Mouse (Mus musculus): Measurements from ENCODE around the gene Ppfia2. TPM values are rescaled to one million over a fixed set of nuclear protein-coding genes. Genes with fewer than 3 reads are reported as not detected.

Ppfia2 gene
- polyA plus RNA-seq, 1 experiment: not detected

- Histone ChIP-seq H3K4me1 (ENCODE audit: control insufficient read depth, insufficient read depth, insufficient read length, low read length) (no peaks in the 10 kb centered on the region), H3K27ac (ENCODE audit: insufficient read depth, low read depth, low read length) (no peak overlapping the region), H3K27me3 (ENCODE audit: control insufficient read depth, insufficient read depth, low read length) (no peaks in the 10 kb centered on the region), H3K4me3 (ENCODE audit: low read depth, low read length) (no peak overlapping the region), H3K36me3 (ENCODE audit: control insufficient read depth, insufficient read depth, low read length) (no peaks in the 10 kb centered on the region)
- no peak for TF ChIP-seq CTCF (IDR thresholded peaks at IDR 0.05; ENCODE audit: extremely low read depth, insufficient read length, insufficient replicate concordance, low read depth, low read length)
- TF ChIP-seq POLR2A (IDR thresholded peaks at IDR 0.05; ENCODE audit: low read depth, low read length): no peak
These were observed 274.8 kb downstream of the Ppfia2 start for GRCm38 (mm10) chr10:106744966-106745365.

- Histone ChIP-seq H3K4me1 (ENCODE audit: control insufficient read depth, insufficient read depth, insufficient read length, low read length) (no peaks in the 10 kb centered on the region), H3K36me3 (ENCODE audit: control insufficient read depth, insufficient read depth, low read length) (no peaks in the 10 kb centered on the region), H3K4me3 (ENCODE audit: low read depth, low read length) (no peak overlapping the region), H3K27me3 (ENCODE audit: control insufficient read depth, insufficient read depth, low read length) (no peaks in the 10 kb centered on the region), H3K27ac (ENCODE audit: insufficient read depth, low read depth, low read length) (no peak overlapping the region)
- TF ChIP-seq CTCF (IDR thresholded peaks at IDR 0.05; ENCODE audit: extremely low read depth, insufficient read length, insufficient replicate concordance, low read depth, low read length): no peak
- no peak for TF ChIP-seq POLR2A (IDR thresholded peaks at IDR 0.05; ENCODE audit: low read depth, low read length)
- 81% methylated on average over 6 of the region's 6 CpGs for WGBS
These were observed 290.9 kb downstream of the Ppfia2 start for GRCm38 (mm10) chr10:106761061-106761460.

DNA sequence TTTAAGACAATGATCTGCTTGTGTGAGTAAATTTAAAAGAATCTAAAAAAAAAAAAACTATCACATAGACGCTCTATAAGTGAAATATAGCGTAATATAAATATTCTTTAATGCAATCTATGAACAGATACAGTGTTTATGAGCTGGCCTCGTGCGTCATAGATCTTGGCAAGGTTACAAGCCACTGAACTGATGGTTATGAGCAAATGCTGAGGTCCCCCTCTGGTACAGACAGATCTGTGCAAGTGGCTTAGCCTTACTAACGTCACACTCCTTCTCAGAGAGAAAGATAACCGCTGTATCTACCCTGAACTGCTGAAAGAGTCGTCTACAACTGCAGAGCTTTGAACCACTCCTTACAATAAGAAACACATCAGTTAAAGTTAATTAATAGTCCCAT is 293.6 kb downstream of the Ppfia2 start:
- Histone ChIP-seq H3K4me1 (ENCODE audit: control insufficient read depth, insufficient read depth, insufficient read length, low read length) (no peaks in the 10 kb centered on the region), H3K27me3 (ENCODE audit: control insufficient read depth, insufficient read depth, low read length) (no peaks in the 10 kb centered on the region), H3K27ac (ENCODE audit: insufficient read depth, low read depth, low read length) (no peak overlapping the region), H3K36me3 (ENCODE audit: control insufficient read depth, insufficient read depth, low read length) (no peaks in the 10 kb centered on the region), H3K4me3 (ENCODE audit: low read depth, low read length) (no peak overlapping the region)
- no peak for TF ChIP-seq POLR2A (IDR thresholded peaks at IDR 0.05; ENCODE audit: low read depth, low read length)
- TF ChIP-seq CTCF (IDR thresholded peaks at IDR 0.05; ENCODE audit: extremely low read depth, insufficient read length, insufficient replicate concordance, low read depth, low read length): no peak
- 66% methylated on average over 7 of the region's 7 CpGs for WGBS

- H3K4me1 ChIP-seq (ENCODE audit: control insufficient read depth, insufficient read depth, insufficient read length, low read length): no peaks in the 10 kb centered on the region
- no peak for TF ChIP-seq POLR2A (IDR thresholded peaks at IDR 0.05; ENCODE audit: low read depth, low read length)
- TF ChIP-seq CTCF (IDR thresholded peaks at IDR 0.05; ENCODE audit: extremely low read depth, insufficient read length, insufficient replicate concordance, low read depth, low read length): no peak
- H3K27me3 ChIP-seq (ENCODE audit: control insufficient read depth, insufficient read depth, low read length): no peaks in the 10 kb centered on the region
- no peak overlapping the region for H3K4me3 ChIP-seq (ENCODE audit: low read depth, low read length)
- H3K27ac ChIP-seq (ENCODE audit: insufficient read depth, low read depth, low read length): no peak overlapping the region
- H3K36me3 ChIP-seq (ENCODE audit: control insufficient read depth, insufficient read depth, low read length): no peaks in the 10 kb centered on the region
- WGBS: 62% methylated on average over 1 of the region's 1 CpGs
These were observed 305.4 kb downstream of the Ppfia2 start for GRCm38 (mm10) chr10:106775571-106775970.

DNA sequence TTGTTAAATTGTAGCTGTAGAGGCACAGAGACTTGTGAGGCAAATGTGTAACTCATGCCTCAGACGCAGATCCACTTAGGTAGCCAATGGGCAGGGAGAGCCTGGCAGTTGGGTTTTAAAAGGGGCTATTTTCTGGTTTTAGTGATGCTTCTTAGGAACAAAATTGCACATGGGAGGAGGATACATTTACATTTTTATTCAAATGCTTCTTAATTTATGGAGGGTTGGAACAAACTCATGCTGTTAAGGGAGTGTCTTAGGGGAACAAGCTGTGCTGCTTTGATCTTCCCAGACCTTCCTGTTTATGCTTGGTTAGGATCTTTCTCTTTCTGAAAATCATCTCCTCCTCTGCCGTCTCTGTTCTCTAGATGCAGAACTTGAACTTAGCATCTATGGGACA is 345.3 kb downstream of the Ppfia2 start:
- H3K4me1 ChIP-seq (ENCODE audit: control insufficient read depth, insufficient read depth, insufficient read length, low read length): no peaks in the 10 kb centered on the region
- 61% methylated on average over 2 of the region's 2 CpGs for WGBS
- TF ChIP-seq POLR2A (IDR thresholded peaks at IDR 0.05; ENCODE audit: low read depth, low read length) (no peak), CTCF (IDR thresholded peaks at IDR 0.05; ENCODE audit: extremely low read depth, insufficient read length, insufficient replicate concordance, low read depth, low read length) (no peak)
- no peak overlapping the region for H3K4me3 ChIP-seq (ENCODE audit: low read depth, low read length)
- H3K27me3 ChIP-seq (ENCODE audit: control insufficient read depth, insufficient read depth, low read length): no peaks in the 10 kb centered on the region
- no peaks in the 10 kb centered on the region for H3K36me3 ChIP-seq (ENCODE audit: control insufficient read depth, insufficient read depth, low read length)
- H3K27ac ChIP-seq (ENCODE audit: insufficient read depth, low read depth, low read length): no peak overlapping the region

DNA sequence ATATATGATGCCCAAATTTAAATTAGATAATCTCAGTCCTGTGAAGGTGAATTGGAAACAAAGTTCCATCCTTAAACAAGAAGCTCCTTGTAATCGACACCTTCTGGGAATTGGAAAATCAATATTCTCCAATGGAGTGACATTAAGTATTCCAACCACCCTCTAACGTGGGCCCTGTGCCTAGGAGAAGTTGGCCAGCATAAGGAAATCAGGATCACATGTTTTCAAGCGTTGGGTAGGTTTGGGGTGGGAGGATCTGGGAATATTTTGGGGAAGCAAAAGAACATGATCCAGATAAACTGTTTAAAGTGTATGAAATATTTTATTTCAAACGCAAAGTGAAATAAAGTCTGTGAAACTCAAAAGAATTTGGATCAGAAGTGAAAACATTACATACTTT is 348.2 kb downstream of the Ppfia2 start:
- Histone ChIP-seq H3K4me3 (ENCODE audit: low read depth, low read length) (no peak overlapping the region), H3K36me3 (ENCODE audit: control insufficient read depth, insufficient read depth, low read length) (no peaks in the 10 kb centered on the region), H3K4me1 (ENCODE audit: control insufficient read depth, insufficient read depth, insufficient read length, low read length) (no peaks in the 10 kb centered on the region), H3K27ac (ENCODE audit: insufficient read depth, low read depth, low read length) (no peak overlapping the region), H3K27me3 (ENCODE audit: control insufficient read depth, insufficient read depth, low read length) (no peaks in the 10 kb centered on the region)
- no peak for TF ChIP-seq CTCF (IDR thresholded peaks at IDR 0.05; ENCODE audit: extremely low read depth, insufficient read length, insufficient replicate concordance, low read depth, low read length)
- TF ChIP-seq POLR2A (IDR thresholded peaks at IDR 0.05; ENCODE audit: low read depth, low read length): no peak
- 72% methylated on average over 4 of the region's 4 CpGs for WGBS

DNA sequence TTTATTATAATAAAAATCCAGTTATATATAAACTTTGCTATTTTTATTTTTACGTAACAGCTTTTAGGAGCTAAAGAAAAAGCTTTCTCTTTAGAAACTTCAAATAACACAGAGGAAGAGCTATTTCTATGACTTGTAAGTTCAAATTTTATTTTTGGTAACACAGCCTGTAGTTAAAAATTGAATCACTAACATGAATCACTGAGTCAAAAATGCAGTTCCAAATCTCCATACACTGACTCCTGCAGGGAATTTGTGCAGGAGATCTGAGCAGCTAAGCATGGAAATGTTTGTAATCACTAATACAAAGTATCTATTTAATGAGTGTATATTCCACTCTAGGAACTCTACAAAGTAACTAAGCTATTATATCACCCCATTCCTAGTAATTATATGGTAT is 354.1 kb downstream of the Ppfia2 start:
- TF ChIP-seq POLR2A (IDR thresholded peaks at IDR 0.05; ENCODE audit: low read depth, low read length) (no peak), CTCF (IDR thresholded peaks at IDR 0.05; ENCODE audit: extremely low read depth, insufficient read length, insufficient replicate concordance, low read depth, low read length) (no peak)
- no peaks in the 10 kb centered on the region for H3K36me3 ChIP-seq (ENCODE audit: control insufficient read depth, insufficient read depth, low read length)
- H3K27me3 ChIP-seq (ENCODE audit: control insufficient read depth, insufficient read depth, low read length): no peaks in the 10 kb centered on the region
- H3K4me3 ChIP-seq (ENCODE audit: low read depth, low read length): no peak overlapping the region
- H3K4me1 ChIP-seq (ENCODE audit: control insufficient read depth, insufficient read depth, insufficient read length, low read length): no peaks in the 10 kb centered on the region
- WGBS: 92% methylated on average over 1 of the region's 1 CpGs
- no peak overlapping the region for H3K27ac ChIP-seq (ENCODE audit: insufficient read depth, low read depth, low read length)

DNA sequence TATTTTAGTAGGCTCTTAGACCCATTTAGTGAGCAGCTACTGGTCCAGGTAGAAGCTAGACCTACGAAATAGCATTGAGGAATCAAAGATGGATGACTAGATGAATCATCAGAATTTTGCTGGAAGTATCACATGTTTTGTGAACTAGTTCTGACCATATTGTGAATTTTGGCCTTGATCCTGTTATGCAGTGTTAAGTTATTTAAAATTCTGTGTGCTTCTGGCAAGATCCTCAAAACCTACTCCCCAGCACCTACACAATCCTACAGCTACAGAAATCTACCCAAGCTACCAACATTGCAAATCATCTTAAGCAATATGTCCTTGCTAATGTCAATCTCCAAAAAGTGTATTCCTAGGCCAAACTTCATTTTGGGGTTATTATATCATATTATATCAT is 368.3 kb downstream of the Ppfia2 start:
- Histone ChIP-seq H3K27me3 (ENCODE audit: control insufficient read depth, insufficient read depth, low read length) (no peaks in the 10 kb centered on the region), H3K36me3 (ENCODE audit: control insufficient read depth, insufficient read depth, low read length) (no peaks in the 10 kb centered on the region), H3K4me3 (ENCODE audit: low read depth, low read length) (no peak overlapping the region), H3K27ac (ENCODE audit: insufficient read depth, low read depth, low read length) (no peak overlapping the region), H3K4me1 (ENCODE audit: control insufficient read depth, insufficient read depth, insufficient read length, low read length) (no peaks in the 10 kb centered on the region)
- no peak for TF ChIP-seq POLR2A (IDR thresholded peaks at IDR 0.05; ENCODE audit: low read depth, low read length)
- TF ChIP-seq CTCF (IDR thresholded peaks at IDR 0.05; ENCODE audit: extremely low read depth, insufficient read length, insufficient replicate concordance, low read depth, low read length): no peak
- 41% methylated on average over 1 of the region's 1 CpGs for WGBS
